Mouse (Mus musculus): Measurements from ENCODE around the gene Alkbh8. TPM values are rescaled to one million over a fixed set of nuclear protein-coding genes. Genes with fewer than 3 reads are reported as not detected.

The Alkbh8 gene
- 33.4 TPM for polyA plus RNA-seq (2014; fragmentation: Illumina TruSeq; extraction: RNeasy Lipid Tissue Mini Kit (QIAGEN cat#74804); ENCODE audit: low read depth, low replicate concordance)

GRCm38 (mm10) chr9:3334962-3335767, at the start of gene Alkbh8:
Alkbh8 (plus strand) TSS chr9:3335140.

GRCm38 (mm10) chr9:3403251-3404208, 68.6 kb downstream of the Alkbh8 start, which contains the start of gene Cwf19l2:
Cwf19l2 (plus strand) TSS chr9:3403592.

Other genes with a start within 250 kb of the Alkbh8 start
- 45.2 TPM for gene Cwf19l2, start 68.5 kb downstream of the Alkbh8 start, polyA plus RNA-seq (2014; fragmentation: Illumina TruSeq; extraction: RNeasy Lipid Tissue Mini Kit (QIAGEN cat#74804); ENCODE audit: low read depth, low replicate concordance)
- gene Gucy1a2, start 197.6 kb downstream of the Alkbh8 start, polyA plus RNA-seq (2014; fragmentation: Illumina TruSeq; extraction: RNeasy Lipid Tissue Mini Kit (QIAGEN cat#74804); ENCODE audit: low read depth, low replicate concordance): 0.76 TPM

All from sigmoid colon, adult 10 weeks (tissue).